Mouse (Mus musculus) midbrain, embryonic 13.5 days (tissue): ENCODE data around the gene Spem1. TPM values are rescaled to one million over a fixed set of nuclear protein-coding genes. Genes with fewer than 3 reads are reported as not detected.

ENCODE experiments used
- ATAC-seq: fragments of 200-750 bp; cut with Nextera tagmentation; 2 replicates; pipeline ENCODE4 v1.8.0; 2017; ENCODE audit warnings: mild to moderate bottlenecking, moderate TSS enrichment, moderate library complexity
- H3K27ac ChIP-seq: fragments of 300-500 bp; sonication (generic); 2 replicates; pipeline ENCODE4 v1.5.1; 2015; ENCODE audit warnings: inconsistent platforms, mild to moderate bottlenecking, moderate library complexity
- H3K27me3 ChIP-seq: fragments of 300-500 bp; sonication (generic); 2 replicates; pipeline ENCODE4 v1.6.1; 2015; ENCODE audit warnings: mild to moderate bottlenecking, inconsistent platforms
- H3K36me3 ChIP-seq: fragments of 300-500 bp; sonication (generic); 2 replicates; pipeline ENCODE4 v1.6.1; 2015; ENCODE audit warnings: mild to moderate bottlenecking, inconsistent platforms
- H3K4me1 ChIP-seq: fragments of 300-500 bp; sonication (generic); replicated peaks from 2 replicates; pipeline ENCODE4 v1.6.1; 2015; ENCODE audit warnings: inconsistent platforms
- H3K4me2 ChIP-seq: fragments of 300-500 bp; sonication (generic); replicated peaks from 2 replicates; pipeline ENCODE4 v1.6.1; 2015; ENCODE audit warnings: moderate library complexity, mild to moderate bottlenecking, inconsistent platforms
- H3K4me3 ChIP-seq: fragments of 300-500 bp; sonication (generic); replicated peaks from 2 replicates; pipeline ENCODE4 v1.5.1; 2015; ENCODE audit warnings: mild to moderate bottlenecking, inconsistent platforms
- H3K9ac ChIP-seq: fragments of 300-500 bp; sonication (generic); replicated peaks from 2 replicates; pipeline ENCODE4 v1.6.1; 2015; ENCODE audit warnings: mild to moderate bottlenecking, inconsistent platforms
- H3K9me3 ChIP-seq: fragments of 300-500 bp; sonication (generic); 2 replicates; pipeline ENCODE4 v1.6.1; 2016; ENCODE audit warnings: mild to moderate bottlenecking, inconsistent platforms
- WGBS: fragments of 180-500 bp; shearing (Covaris S2); methylation state at CpG from one replicate; pipeline ENCODE4 v1.1.7; 2015; 5-methylcytosine and 5-hydroxymethylcytosine counted together
- polyA plus RNA-seq: library from polyadenylated mRNA; unstranded; fragments of >200 nt; fragmentation: Nextera tagmentation; extraction: Ambion mirVana; gene quantifications from 2 replicates; pipeline ENCODE4 v1.2.1, GENCODE M21; 2015

Spem1 gene
- polyA plus RNA-seq, 1 experiment from 2014 or later = 0.51 TPM

DNA sequence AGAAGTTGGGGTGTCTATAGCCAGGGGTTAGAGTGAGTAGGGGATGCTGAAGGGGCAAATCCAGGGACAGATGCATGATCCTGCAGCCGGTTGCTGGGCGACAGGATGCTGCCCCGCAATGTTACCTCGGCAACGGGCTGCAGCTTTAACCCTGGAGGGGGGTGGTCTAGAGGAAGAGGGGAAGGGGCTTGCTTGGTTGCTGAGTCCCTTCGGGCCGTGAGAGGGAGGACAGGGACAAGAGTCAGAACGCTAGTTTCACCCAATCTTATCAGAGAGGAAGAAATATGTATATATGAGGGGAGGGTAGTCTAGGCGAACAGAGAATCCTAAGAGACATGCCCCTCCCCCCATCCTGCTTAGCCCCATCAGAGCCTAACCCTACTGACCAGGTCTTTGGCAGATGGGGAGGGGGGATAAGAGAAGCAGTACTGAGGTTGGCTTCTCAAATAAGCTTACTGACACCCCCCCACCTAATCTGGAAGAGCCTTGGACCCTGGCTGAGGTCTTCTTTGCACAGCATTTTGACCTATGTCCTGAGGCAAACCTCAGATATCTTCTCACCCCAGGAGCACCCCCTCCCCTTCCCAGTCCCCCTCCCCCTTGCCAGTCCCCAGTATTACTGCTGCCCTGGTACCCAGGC, 13.5 kb upstream of the Spem1 start:
- ATAC-seq = no peak
- Histone ChIP-seq H3K36me3 (peaks cover 31% of the 10 kb centered on the region), H3K4me1 (peaks cover 58% of the 10 kb centered on the region), H3K4me3 (peak overlapping the region; percentile 97), H3K27me3 (no peaks in the 10 kb centered on the region), H3K4me2 (peak overlapping the region; percentile 99), H3K9ac (peak overlapping the region; percentile 99), H3K9me3 (no peaks in the 10 kb centered on the region), H3K27ac (peak overlapping the region; percentile 98)
- WGBS = 3% methylated on average over 9 of the region's 9 CpGs

DNA sequence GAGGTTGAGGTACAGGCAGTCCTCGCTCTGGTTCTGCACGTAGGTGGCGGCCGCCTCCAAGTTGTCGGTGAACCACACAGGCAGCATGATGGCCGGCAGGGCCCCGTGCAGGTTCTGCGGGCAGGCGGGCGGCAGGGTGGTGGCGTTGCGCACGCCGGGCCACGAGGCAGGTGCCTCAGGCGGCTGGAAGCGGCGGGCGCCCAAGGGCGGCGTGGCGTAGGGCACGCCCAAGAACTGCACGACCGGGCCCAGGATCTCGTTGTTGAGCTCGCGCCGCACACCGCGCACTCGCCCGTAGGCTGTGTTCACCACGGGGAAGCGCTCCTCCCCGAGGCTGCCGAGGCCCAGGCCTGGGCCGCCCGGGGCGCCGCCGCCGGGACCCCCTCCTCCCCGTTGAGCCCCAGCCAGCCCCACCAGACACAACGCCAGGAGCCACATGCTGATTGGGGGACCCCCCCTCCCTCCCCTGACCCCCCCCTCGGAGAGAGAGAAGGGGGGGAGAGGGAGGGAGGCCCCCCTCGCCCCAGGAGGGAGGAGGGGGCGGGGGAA, 12.1 kb upstream of the Spem1 start:
- Histone ChIP-seq H3K9ac (peak overlapping the region; percentile 99), H3K27ac (peak overlapping the region; percentile 98), H3K4me2 (peak overlapping the region; percentile 99), H3K4me1 (peaks cover 57% of the 10 kb centered on the region), H3K9me3 (no peaks in the 10 kb centered on the region), H3K4me3 (peak overlapping the region; percentile 97), H3K27me3 (no peaks in the 10 kb centered on the region), H3K36me3 (peaks cover 39% of the 10 kb centered on the region)
- ATAC-seq = no peak
- 5% methylated on average over 46 of the region's 48 CpGs for WGBS

- Histone ChIP-seq H3K4me1 (peaks cover 55% of the 10 kb centered on the region), H3K27me3 (no peaks in the 10 kb centered on the region), H3K4me3 (peak overlapping the region; percentile 97), H3K9ac (peak overlapping the region; percentile 99), H3K27ac (peak overlapping the region; percentile 98; the same call in 1 of the 2 replicates), H3K36me3 (peaks cover 44% of the 10 kb centered on the region), H3K4me2 (peak overlapping the region; percentile 99), H3K9me3 (no peaks in the 10 kb centered on the region)
- 57% methylated on average over 8 of the region's 8 CpGs for WGBS
- ATAC-seq = no peak
Measured at GRCm38 (mm10) chr11:69833554-69833953, 11.6 kb upstream of the Spem1 start.

- H3K36me3 ChIP-seq = peaks cover 91% of the 10 kb centered on the region
Measured at GRCm38 (mm10) chr11:69828832-69829231, 6.9 kb upstream of the Spem1 start.

GRCm38 (mm10) chr11:69823456-69823855, 1.5 kb upstream of the Spem1 start:
- H3K9ac ChIP-seq = no peak overlapping the region
- no peak for ATAC-seq
- no peak overlapping the region for H3K4me3 ChIP-seq
- 80% methylated on average over 2 of the region's 2 CpGs for WGBS
- H3K27me3 ChIP-seq = no peaks in the 10 kb centered on the region
- H3K27ac ChIP-seq = no peak overlapping the region
- H3K4me1 ChIP-seq = no peaks in the 10 kb centered on the region
- no peak overlapping the region for H3K4me2 ChIP-seq
- H3K36me3 ChIP-seq = peaks cover 52% of the 10 kb centered on the region
- no peaks in the 10 kb centered on the region for H3K9me3 ChIP-seq

More at GRCm38 (mm10) chr11:69828832-69829231, 6.9 kb upstream of the Spem1 start:
- no peak overlapping the region for H3K4me3 ChIP-seq
- no peaks in the 10 kb centered on the region for H3K27me3 ChIP-seq
- H3K4me1 ChIP-seq = peaks cover 32% of the 10 kb centered on the region
- H3K4me2 ChIP-seq = no peak overlapping the region
- WGBS = 58% methylated on average over 5 of the region's 5 CpGs
- no peak overlapping the region for H3K9ac ChIP-seq
- H3K9me3 ChIP-seq = no peaks in the 10 kb centered on the region
- no peak for ATAC-seq
- no peak overlapping the region for H3K27ac ChIP-seq

DNA sequence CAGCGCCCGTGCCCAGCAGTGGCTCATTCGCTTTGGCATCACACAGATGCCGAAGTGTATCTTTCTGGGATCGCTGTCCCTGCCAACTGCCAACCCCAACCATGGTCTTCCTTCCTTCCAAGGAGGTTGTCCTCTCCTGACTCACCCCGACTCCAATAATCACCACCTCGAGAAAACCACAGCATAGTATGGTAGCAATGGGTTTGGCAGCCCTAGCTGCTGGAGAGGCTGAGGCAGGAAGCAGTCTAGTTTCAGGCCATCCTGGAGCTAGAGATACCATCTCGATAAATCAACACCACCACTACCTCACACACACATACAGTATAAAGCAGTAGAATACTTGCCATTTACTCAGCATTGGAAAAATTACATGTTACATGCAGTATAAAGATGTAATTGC, 3.1 kb downstream of the Spem1 start:
- Histone ChIP-seq H3K27me3 (no peaks in the 10 kb centered on the region), H3K36me3 (peaks cover 6% of the 10 kb centered on the region; the same call in 1 of the 2 replicates), H3K9me3 (peaks cover 5% of the 10 kb centered on the region; the same call in 1 of the 2 replicates), H3K4me3 (no peak overlapping the region), H3K4me1 (no peaks in the 10 kb centered on the region), H3K9ac (no peak overlapping the region), H3K4me2 (no peak overlapping the region), H3K27ac (no peak overlapping the region)
- WGBS = 86% methylated on average over 8 of the region's 8 CpGs
- no peak for ATAC-seq

- H3K27me3 ChIP-seq = no peaks in the 10 kb centered on the region
- H3K4me1 ChIP-seq = no peaks in the 10 kb centered on the region
- WGBS = 83% methylated on average over 2 of the region's 2 CpGs
- no peak for ATAC-seq
- no peak within 1 kb of the TSS for H3K27ac ChIP-seq
- H3K4me3 ChIP-seq = no peak within 1 kb of the TSS
- peaks cover 5% of the 10 kb centered on the region; the same call in 1 of the 2 replicates for H3K9me3 ChIP-seq
- H3K36me3 ChIP-seq = 0 out of 2 replicates have a peak, but pooled peaks cover 2% of the 10 kb centered on the region
- H3K4me2 ChIP-seq = no peak within 1 kb of the TSS
- H3K9ac ChIP-seq = no peak within 1 kb of the TSS
Measured at GRCm38 (mm10) chr11:69818365-69818764, 3.6 kb downstream of the Spem1 start, which contains the start of gene Spem2. Gene Spem2, minus strand, starts transcription at chr11:69818465.

GRCm38 (mm10) chr11:69816520-69816919, 5.5 kb downstream of the Spem1 start:
- H3K27ac ChIP-seq = no peak overlapping the region
- no peak overlapping the region for H3K4me2 ChIP-seq
- no peaks in the 10 kb centered on the region for H3K36me3 ChIP-seq
- peaks cover 5% of the 10 kb centered on the region; the same call in 1 of the 2 replicates for H3K9me3 ChIP-seq
- no peaks in the 10 kb centered on the region for H3K4me1 ChIP-seq
- H3K9ac ChIP-seq = no peak overlapping the region
- no peak for ATAC-seq
- H3K4me3 ChIP-seq = no peak overlapping the region
- no peaks in the 10 kb centered on the region for H3K27me3 ChIP-seq
- WGBS = 93% methylated on average over 12 of the region's 12 CpGs

GRCm38 (mm10) chr11:69815155-69815554, 6.8 kb downstream of the Spem1 start, which contains the start of gene Gm39566:
Gene Gm39566, minus strand, starts transcription at chr11:69815298.
- H3K9ac ChIP-seq = no peak within 1 kb of the TSS
- no peak within 1 kb of the TSS for H3K4me2 ChIP-seq
- H3K9me3 ChIP-seq = peaks cover 5% of the 10 kb centered on the region; the same call in 1 of the 2 replicates
- H3K27ac ChIP-seq = no peak within 1 kb of the TSS
- no peak within 1 kb of the TSS for H3K4me3 ChIP-seq
- H3K36me3 ChIP-seq = no peaks in the 10 kb centered on the region
- 62% methylated on average over 10 of the region's 10 CpGs for WGBS
- H3K4me1 ChIP-seq = no peaks in the 10 kb centered on the region
- no peaks in the 10 kb centered on the region for H3K27me3 ChIP-seq
- no peak for ATAC-seq

- no peak overlapping the region for H3K4me3 ChIP-seq
- no peak for ATAC-seq
- peaks cover 17% of the 10 kb centered on the region for H3K27me3 ChIP-seq
- no peak overlapping the region for H3K27ac ChIP-seq
- H3K4me1 ChIP-seq = 0 out of 2 replicates have a peak, but pooled peaks cover 5% of the 10 kb centered on the region
- no peaks in the 10 kb centered on the region for H3K36me3 ChIP-seq
- H3K9me3 ChIP-seq = no peaks in the 10 kb centered on the region
- H3K4me2 ChIP-seq = no peak overlapping the region
- H3K9ac ChIP-seq = no peak overlapping the region
Measured at GRCm38 (mm10) chr11:69810280-69810679, 11.7 kb downstream of the Spem1 start.

DNA sequence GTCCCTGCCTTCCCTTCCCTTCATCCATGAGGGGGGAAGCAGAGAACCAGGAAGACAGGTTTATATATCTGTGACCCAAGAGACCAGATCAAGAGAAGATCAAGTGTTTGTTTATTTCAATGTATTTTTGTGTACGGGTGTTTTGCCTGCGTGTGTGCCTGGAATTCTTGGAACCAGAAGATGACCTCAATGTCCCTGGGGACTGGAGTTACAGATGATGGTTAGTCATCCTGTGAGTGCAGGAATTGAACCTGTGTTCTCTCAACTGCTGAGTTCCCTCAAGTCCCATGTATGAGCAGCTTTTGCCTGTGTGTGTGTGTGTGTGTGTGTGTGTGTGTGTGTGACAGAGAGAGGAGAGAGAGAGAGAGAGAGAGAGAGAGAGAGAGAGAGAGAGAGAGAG, 14.3 kb downstream of the Spem1 start:
- ATAC-seq = no peak
- H3K4me3 ChIP-seq = no peak overlapping the region
- H3K9ac ChIP-seq = no peak overlapping the region
- no peaks in the 10 kb centered on the region for H3K9me3 ChIP-seq
- H3K4me1 ChIP-seq = peaks cover 31% of the 10 kb centered on the region
- peaks cover 32% of the 10 kb centered on the region for H3K27me3 ChIP-seq
- H3K36me3 ChIP-seq = no peaks in the 10 kb centered on the region
- 85% methylated on average over 2 of the region's 2 CpGs for WGBS
- no peak overlapping the region for H3K4me2 ChIP-seq
- H3K27ac ChIP-seq = no peak overlapping the region

- no peak overlapping the region for H3K27ac ChIP-seq
- peaks cover 44% of the 10 kb centered on the region for H3K4me1 ChIP-seq
- H3K36me3 ChIP-seq = no peaks in the 10 kb centered on the region
- peaks cover 42% of the 10 kb centered on the region for H3K27me3 ChIP-seq
- ATAC-seq = no peak
- WGBS = 80% methylated on average over 4 of the region's 4 CpGs
- H3K9ac ChIP-seq = no peak overlapping the region
- H3K4me3 ChIP-seq = no peak overlapping the region
- H3K9me3 ChIP-seq = no peaks in the 10 kb centered on the region
- H3K4me2 ChIP-seq = no peak overlapping the region
Measured at GRCm38 (mm10) chr11:69806378-69806777, 15.6 kb downstream of the Spem1 start.
